Mouse (Mus musculus): ENCODE data around the gene Ppp1r1a. TPM values are rescaled to one million over a fixed set of nuclear protein-coding genes. Genes with fewer than 3 reads are reported as not detected.

Ppp1r1a gene
- polyA plus RNA-seq, 1 experiment from 2014 or later = 62.7 TPM

- Histone ChIP-seq H3K36me3 (ENCODE audit: control insufficient read depth, insufficient read depth, low read length) (no peaks in the 10 kb centered on the region), H3K4me1 (ENCODE audit: control insufficient read depth, insufficient read depth, low read length) (peaks cover 3% of the 10 kb centered on the region; the same call in 1 of the 2 replicates), H3K27ac (ENCODE audit: low read depth, low read length) (no peak overlapping the region), H3K27me3 (ENCODE audit: control insufficient read depth, insufficient read depth, low read length) (no peaks in the 10 kb centered on the region), H3K9me3 (ENCODE audit: control insufficient read depth, low read length) (no peaks in the 10 kb centered on the region), H3K4me2 (no peak overlapping the region), H3K9ac (ENCODE audit: low read length) (no peak overlapping the region), H3K4me3 (ENCODE audit: low read depth, low read length) (no peak overlapping the region)
- WGBS = 66% methylated on average over 3 of the region's 3 CpGs
- ATAC-seq (ENCODE audit: low FRiP score) (no peak), DNase-seq (ENCODE audit: low spot score, missing footprints) (no peak)
Measured at GRCm38 (mm10) chr15:103485106-103485505, 52.7 kb downstream of the Ppp1r1a start.

DNA sequence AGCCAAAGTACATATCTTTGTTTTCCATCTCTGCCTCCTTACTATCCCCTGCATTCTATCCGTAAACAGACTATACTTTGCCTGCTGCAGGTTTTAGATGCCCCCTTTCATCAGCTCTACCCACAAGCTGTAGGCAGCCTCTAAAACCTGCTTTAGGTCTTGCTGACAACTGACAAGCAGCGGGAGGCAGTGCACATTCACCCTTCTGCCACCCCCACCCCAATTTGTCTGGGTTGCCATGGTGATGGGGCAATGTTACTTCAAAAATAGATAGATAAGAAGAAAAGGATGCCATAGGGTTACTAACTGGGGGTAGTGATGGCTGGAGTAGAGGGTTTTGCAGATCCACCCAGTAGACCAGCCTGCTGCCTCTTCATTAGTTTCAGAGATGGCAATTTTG, 53.3 kb downstream of the Ppp1r1a start:
- DNase-seq (ENCODE audit: low spot score, missing footprints) = no peak

DNA sequence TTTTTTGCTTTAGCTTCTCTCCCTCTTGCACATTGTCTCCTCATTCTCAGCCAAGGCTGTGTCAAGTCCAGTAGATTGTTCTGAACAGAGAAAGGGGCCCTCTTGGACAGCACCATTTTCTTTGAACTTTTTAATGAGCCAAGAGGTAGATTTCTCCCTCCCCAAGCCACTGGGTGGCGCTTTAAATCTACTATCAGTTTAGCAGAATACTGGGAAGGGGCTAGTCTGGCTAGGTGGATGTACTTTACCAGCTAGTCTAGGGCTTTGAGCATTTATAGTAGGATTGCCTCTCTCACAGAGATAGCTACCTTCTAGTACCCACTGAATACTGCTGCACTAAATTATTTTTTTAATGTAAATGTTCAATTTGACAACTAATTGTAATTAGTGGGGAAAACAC, 55.3 kb downstream of the Ppp1r1a start:
- DNase-seq (ENCODE audit: low spot score, missing footprints) (peak; percentile 96), ATAC-seq (ENCODE audit: low FRiP score) (peak; percentile 63)
- no peaks in the 10 kb centered on the region for H3K27me3 ChIP-seq (ENCODE audit: control insufficient read depth, insufficient read depth, low read length)
- WGBS = 5% methylated on average over 1 of the region's 1 CpGs
- H3K9me3 ChIP-seq (ENCODE audit: control insufficient read depth, low read length) = no peaks in the 10 kb centered on the region
- H3K36me3 ChIP-seq (ENCODE audit: control insufficient read depth, insufficient read depth, low read length) = no peaks in the 10 kb centered on the region
- peaks cover 3% of the 10 kb centered on the region; the same call in 1 of the 2 replicates for H3K4me1 ChIP-seq (ENCODE audit: control insufficient read depth, insufficient read depth, low read length)
- H3K9ac ChIP-seq (ENCODE audit: low read length) = no peak overlapping the region
- H3K4me2 ChIP-seq = no peak overlapping the region
- H3K27ac ChIP-seq (ENCODE audit: low read depth, low read length) = no peak overlapping the region
- H3K4me3 ChIP-seq (ENCODE audit: low read depth, low read length) = no peak overlapping the region

More for the DNA sequence above, 53.3 kb downstream of the Ppp1r1a start:
- H3K9me3 ChIP-seq (ENCODE audit: control insufficient read depth, low read length) = no peaks in the 10 kb centered on the region
- ATAC-seq (ENCODE audit: low FRiP score) = no peak
- peaks cover 3% of the 10 kb centered on the region; the same call in 1 of the 2 replicates for H3K4me1 ChIP-seq (ENCODE audit: control insufficient read depth, insufficient read depth, low read length)
- H3K9ac ChIP-seq (ENCODE audit: low read length) = no peak overlapping the region
- H3K36me3 ChIP-seq (ENCODE audit: control insufficient read depth, insufficient read depth, low read length) = no peaks in the 10 kb centered on the region
- WGBS = 45% methylated on average over 2 of the region's 2 CpGs
- H3K4me3 ChIP-seq (ENCODE audit: low read depth, low read length) = no peak overlapping the region
- no peaks in the 10 kb centered on the region for H3K27me3 ChIP-seq (ENCODE audit: control insufficient read depth, insufficient read depth, low read length)
- H3K4me2 ChIP-seq = no peak overlapping the region
- no peak overlapping the region for H3K27ac ChIP-seq (ENCODE audit: low read depth, low read length)

Other genes with a start within 250 kb of the Ppp1r1a start
- 0.12 and 0.23 TPM in 2 replicates for gene Gpr84, start 227.4 kb downstream of the Ppp1r1a start, polyA plus RNA-seq (2014; fragmentation: Nextera tagmentation; extraction: Ambion mirVana)
- gene Zfp385a, start 197.9 kb downstream of the Ppp1r1a start, polyA plus RNA-seq (2014; fragmentation: Nextera tagmentation; extraction: Ambion mirVana) = 19.4 and 24.3 TPM in 2 replicates
- 15.9 and 18.1 TPM in 2 replicates for gene Itga5, start 171.2 kb downstream of the Ppp1r1a start, polyA plus RNA-seq (2014; fragmentation: Nextera tagmentation; extraction: Ambion mirVana)
- gene Gtsf1, start 107.5 kb downstream of the Ppp1r1a start, polyA plus RNA-seq (2014; fragmentation: Nextera tagmentation; extraction: Ambion mirVana) = not detected in 2 replicates
- 0.23 TPM in 1 of 2 replicates, not detected in the other for gene Gtsf2, start 89.5 kb downstream of the Ppp1r1a start, polyA plus RNA-seq (2014; fragmentation: Nextera tagmentation; extraction: Ambion mirVana)
- gene Nckap1l, start 84.2 kb downstream of the Ppp1r1a start, polyA plus RNA-seq (2014; fragmentation: Nextera tagmentation; extraction: Ambion mirVana) = 2.4 and 2.7 TPM in 2 replicates
- 31.8 and 35.6 TPM in 2 replicates for gene Pde1b, start 35.0 kb downstream of the Ppp1r1a start, polyA plus RNA-seq (2014; fragmentation: Nextera tagmentation; extraction: Ambion mirVana)
- gene Glycam1, start 27.1 kb upstream of the Ppp1r1a start, polyA plus RNA-seq (2014; fragmentation: Nextera tagmentation; extraction: Ambion mirVana) = not detected in 2 replicates
- gene Mucl1, start 217.5 kb upstream of the Ppp1r1a start, polyA plus RNA-seq (2014; fragmentation: Nextera tagmentation; extraction: Ambion mirVana) = not detected in 2 replicates

All from midbrain, embryonic 11.5 days (tissue).